Mouse (Mus musculus) gastrocnemius, postnatal 10 days (tissue): ENCODE measurements around the gene Podn. TPM values are rescaled to one million over a fixed set of nuclear protein-coding genes. Genes with fewer than 3 reads are reported as not detected.
A peak's percentile ranks its signal among the peaks of the same experiment; 100 is the strongest.

ENCODE experiments used
- DNase-seq: peaks from one replicate; pipeline ENCODE4 v3.0.0; 2021; ENCODE audit warnings: mixed read lengths
- total RNA-seq, 2 experiments: library from RNA; stranded (reverse); gene quantifications; 2 replicates each; pipeline ENCODE4 v1.2.3; 2021

The Podn gene
- total RNA-seq, 2 experiments from 2014 or later = 7.6 to 9.7 TPM

DNA sequence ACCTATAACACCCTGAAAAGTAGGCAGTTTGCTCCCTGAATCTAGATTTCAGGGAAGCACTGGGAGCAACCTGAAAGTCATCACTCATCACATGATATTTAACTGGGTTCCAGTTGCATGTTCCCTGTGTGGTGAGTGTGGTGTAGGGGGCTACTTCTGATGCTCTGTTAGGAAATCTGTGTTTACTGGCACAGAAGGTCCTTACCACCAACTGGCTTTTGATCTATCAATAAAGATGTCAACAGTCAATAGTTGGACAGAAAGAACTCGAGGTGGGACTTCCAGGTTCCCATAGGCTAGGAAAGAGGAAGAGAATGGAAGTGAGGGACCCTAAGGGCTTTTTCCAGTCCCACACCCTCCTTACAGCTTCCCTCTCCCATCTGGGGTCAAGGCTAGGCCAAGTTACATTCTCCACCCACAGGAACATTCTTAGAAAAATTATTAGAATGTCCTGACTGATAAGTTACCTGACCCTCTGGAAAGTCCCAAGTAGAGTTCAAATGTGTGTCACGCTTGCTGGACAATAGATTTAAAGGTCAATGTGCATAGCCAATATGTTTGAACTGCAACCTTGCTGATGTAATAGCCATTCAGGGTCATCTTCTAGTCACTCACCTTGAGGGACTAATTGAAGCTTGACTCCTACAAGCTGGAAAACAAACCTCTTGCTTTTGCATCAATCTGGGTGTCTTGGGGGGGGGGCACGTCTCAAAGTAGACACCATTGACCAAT lies 18.9 kb downstream of the Podn start:
- DNase-seq = no peak

DNA sequence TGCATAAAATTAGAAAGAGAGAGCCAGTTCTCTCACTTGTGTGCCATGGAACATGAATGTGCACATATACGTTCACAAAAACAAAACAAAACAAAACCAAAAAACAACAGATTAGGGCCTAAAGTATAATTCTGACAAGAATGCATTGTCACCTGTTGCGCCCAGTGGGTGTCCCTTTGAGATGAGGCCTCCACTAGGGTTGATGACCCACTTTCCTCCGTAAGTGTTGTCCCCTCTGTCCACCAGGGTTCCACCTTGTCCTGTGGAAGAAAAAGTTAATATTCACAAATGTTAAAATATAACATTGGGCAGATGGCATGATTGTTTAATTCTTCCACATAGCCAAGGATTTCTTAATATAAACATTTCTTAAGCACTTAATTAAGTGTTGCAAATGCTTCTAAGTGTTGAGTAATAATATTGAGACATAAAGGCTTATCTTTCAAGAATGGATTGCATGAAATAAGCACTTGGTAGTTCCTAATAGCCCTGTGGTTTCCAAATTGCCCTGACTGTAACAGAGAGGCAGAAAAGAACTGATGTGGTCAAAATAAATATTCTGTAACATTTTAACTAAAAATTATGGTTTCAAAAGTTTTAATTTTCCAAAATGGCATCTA lies 21.9 kb downstream of the Podn start:
- no peak for DNase-seq

DNA sequence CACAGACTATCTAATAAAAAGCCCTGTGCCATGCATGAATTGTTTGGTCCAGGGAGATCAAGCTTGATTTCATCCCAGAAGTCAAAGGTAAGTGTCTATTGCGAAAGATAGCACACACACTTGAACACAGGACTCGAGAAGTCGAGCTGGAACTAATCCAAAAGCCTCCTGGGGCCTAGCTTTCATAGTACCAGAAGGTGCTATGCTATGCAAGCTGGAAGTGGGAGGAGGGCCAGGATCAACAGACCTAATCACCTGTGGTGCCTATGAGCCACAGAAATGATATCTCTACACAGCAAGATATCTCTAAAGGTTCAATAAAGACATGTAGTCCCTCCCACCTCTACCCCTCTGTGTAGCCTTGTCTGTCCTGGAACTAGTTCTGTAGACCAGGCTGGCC lies 24.2 kb downstream of the Podn start:
- no peak for DNase-seq

DNA sequence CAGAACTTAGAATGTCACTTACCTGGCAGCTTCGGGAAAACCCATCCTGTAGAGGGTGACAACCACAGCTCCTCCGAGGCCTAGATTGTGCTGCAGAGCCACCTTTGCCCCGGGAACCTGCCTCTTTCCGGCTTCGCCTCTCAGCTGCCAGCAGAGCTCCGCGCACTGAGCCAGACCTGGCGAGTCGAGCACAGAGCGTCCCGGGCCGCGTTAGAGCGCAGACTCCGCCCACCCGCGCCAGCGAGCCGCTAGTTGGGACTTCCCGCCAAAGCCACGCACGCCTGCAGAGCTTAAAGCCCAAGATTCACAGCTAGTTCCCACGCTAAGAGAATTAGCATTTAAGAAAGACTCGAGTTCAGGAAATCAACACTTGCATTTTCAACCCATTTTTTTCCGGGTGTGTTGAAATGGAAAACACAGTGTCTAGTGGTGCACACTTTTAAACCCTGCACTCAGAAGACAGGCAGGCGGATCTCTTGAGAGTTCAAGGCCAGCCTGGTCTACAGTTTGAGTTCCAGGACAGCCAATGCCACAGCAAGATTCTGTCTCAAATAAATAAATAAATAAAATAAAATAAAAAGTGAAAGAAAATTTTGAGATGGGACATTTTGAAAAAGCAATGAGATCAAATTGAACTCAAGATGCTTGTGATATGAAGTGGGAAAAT lies 24.9 kb downstream of the Podn start:
- DNase-seq = peak; percentile 96

DNA sequence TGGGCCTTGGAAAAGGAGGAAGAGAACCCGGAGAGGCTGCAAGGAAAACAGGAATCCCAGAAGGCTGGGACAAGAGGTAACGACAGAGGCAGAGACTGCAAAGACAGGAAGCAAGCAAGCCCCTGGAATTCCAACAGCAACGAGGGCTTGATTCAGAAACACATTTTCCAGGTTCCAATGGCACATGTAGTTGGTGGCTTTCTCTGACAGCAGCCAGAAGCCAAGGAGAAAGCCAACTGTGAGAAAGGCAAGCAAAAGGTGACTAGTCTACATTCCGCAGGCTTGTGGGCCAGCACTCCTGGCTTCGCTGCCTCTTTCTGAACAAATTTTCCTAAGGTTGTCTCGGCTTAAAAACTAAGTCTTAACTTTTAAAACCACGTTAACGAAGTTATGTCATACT lies 25.5 kb downstream of the Podn start:
- no peak for DNase-seq

DNA sequence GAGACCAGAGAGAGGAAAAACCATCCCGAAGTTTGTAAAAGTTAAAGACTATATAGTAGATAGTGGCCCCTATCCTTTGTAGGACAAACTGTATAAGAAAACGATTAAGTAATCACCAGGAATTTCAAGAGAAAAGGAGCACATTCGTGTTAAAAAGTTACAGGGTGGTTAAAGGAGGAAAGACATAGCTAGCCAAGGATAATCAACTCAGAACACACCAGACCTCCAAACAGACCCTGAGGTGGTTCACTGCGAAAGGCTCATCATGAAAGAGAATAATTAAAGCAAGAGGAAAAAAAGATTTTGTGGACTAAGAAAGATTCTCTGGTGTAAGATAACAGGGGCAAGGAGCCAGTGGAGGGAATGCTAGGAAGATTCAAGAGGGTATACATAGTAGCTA lies 26.0 kb downstream of the Podn start:
- no peak for DNase-seq

DNA sequence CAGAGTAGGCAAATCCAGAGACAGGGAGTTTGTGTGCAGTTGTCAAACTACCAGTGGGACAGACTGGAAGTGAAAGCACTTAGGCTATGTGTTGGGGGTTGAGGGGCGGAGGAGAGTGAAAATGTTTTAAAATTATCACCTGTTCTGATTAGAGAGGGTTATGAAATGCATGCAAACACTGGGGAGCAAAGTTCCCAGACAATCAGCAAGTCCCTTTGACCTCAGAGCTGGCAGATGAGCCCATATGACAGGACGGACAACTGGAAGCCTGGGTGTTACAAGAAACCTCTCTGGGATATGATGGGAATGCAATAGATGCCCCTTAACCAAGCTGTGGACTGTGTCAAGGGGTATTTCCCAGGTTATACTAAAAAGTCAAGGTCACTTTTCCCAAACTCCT lies 28.2 kb downstream of the Podn start:
- no peak for DNase-seq

DNA sequence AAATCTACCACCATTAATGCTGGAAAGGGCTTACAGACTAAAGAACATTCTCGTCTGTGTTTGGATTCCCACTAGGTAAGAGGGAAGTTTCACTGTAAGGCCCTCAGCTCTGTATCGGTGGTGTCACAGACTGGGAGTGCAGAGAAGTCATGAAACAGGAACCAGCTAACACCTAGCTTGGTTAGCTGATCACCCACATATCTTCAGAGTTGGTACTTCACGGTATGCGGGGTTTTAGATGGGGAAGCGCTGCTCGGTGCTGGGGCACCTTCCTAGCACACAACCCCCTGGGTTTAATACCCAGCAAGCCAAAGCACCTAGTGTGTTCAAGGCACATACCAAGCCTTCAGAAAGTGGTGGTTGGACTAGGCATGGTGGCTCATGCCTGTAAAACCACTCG lies 29.0 kb downstream of the Podn start:
- DNase-seq = no peak

DNA sequence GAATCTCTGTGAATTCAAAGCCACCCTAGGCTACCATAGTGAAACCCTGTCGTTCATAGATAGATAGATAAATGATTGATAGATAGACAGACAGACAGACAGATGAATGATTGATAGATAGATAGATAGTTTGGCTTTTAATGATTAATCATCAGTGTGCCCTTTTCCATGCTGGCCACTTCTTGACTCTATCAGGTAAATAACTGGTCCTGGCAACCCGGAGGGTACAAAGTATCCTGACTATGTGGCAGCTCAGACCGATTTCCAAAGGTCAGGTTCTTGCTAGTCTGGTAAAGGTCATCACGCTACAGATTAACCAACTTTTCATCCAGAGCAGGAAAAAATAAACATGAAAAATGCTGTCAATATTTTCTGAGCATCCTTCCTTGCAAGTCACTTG lies 29.7 kb downstream of the Podn start:
- no peak for DNase-seq

DNA sequence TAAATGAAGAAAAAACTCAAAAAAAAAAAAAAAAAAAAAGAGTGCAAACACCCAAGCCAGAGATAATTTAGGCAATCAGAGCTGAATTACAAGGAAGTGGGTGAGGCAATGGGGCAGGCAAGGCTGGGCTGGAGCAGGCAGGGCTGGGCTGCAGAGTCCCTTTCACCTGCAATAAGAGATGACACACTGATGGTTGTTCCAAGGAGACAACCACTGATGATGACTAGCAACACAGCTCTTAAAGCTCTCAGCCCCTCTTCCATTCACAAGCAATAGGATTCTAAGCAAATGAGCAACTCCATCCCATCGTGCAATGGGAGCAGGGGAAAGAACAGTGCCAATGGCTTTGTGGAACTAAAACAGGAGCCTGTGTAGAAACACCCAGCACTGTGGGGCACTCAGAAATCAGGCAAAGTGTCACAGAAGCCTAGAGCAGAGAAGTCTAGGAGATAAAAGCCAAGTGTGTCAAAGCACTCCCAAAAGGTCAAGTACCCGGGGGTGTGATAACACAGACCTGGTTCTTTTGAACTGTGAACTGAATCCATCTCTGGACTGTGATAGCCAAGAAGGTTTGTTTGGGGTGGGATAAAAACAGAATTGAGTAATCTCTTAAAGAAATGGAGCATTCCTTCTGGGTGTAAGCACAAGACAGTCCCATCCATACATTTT lies 30.9 kb downstream of the Podn start:
- DNase-seq = no peak

DNA sequence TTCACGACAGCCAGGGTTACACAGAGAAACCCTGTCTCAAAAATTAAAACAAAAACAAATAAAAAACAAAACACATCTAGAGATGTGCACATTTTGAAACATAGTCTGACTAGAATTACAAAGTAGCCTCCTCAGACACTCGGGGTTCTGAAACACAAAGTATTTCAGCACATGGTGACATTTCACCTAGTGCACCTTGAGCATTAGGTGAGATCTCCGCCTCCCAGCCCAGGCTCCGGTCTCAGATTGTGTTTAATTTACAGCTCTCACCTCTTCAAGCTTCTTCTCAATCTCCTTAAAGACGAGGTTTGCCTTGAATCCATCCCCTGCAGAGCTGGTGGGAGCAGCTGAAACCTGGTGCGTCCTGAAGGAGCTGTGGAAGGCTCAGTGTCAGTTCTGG lies 32.6 kb downstream of the Podn start:
- DNase-seq = no peak

DNA sequence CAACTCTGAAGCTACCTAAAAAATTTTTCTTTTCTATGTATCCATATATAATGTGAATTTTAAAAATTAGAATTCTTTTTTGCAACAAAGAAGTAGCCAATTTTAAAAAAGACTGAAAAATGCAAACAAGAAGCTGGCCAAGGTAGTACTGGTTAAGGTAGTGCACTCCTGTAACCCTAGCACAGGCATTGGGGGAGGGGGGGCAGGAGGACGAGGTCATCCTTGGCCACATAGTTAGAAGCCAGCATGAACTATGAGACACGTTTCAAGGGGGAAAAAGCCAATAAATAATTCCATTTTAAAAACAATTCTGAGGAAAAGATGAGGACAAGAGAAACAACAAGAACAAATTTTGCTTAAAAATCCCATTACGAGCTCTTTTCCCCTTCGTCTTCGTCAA lies 33.7 kb downstream of the Podn start:
- DNase-seq = no peak

DNA sequence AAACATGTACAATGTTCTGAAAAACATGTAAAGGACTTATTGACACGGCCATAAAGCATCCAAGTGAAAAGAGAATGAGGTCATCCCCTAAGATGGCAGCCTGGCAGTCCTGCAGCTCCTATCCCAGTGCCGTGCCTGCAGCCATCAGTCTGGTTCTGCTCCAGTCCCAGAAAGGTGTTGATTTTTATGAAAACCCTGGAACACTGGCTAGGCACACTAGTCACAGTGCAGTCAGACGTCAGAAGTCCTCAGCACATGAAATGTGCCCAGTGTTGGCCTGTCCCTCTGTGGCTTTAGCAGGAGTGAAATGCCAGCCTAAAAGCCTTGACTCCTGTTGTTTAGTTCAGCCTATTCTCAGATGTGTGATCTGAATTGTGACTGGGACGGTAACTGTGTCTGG lies 35.5 kb downstream of the Podn start:
- DNase-seq = no peak

DNA sequence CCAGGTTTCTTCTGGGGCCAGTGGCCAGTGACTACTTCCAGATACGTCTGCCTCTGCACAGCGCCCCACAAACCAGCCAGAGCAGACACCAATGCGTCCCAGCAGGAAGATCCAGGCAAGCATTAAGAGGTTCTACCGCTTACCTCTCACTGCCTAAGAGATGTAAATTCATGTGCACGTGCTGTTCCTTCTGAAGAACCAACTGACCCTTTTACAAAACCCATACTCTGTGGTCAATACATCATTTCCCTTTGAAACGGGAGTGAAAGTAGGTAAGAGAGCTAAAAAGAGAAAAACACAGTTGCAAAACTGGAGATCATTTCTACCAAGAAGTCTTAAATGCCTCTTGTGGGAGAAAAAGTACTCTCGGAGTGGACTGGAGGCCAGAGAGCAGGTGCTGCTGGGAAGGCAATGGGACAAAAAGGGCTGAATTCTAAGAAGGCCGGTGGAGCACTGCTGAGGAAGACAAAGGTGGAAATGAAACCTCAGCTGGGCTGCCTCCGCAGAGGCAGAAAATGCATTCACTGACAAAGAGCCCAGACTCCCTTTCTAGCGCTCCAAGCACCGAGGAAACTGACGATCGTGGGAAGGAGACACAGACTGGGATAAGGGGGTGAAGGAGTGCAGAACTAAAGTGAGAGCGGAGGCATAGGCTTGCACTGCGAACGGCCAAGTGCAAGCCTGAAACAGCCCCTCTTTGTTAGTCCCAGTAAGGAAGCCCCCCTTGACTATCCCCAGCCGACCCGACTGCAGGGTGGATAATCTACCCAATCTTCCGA lies 36.5 kb downstream of the Podn start:
- DNase-seq = no peak

DNA sequence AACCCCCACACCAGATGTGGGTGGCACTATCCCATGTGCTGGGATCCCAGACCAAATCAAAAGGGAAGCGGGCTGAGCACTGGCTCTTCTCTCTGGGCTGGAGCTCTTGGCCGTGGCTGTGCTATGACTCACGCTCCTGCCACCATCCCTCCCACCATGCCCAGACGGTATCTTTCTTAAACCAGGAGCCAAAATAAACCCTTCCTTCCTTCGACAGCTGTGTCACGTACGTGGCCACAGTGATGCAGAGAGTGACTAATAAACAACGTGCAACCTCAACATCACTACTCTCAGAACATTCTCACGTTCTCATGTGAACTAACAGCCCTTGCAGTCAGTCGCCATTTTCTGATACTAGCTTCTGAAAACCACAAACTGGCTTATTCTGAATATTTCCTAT lies 38.1 kb downstream of the Podn start:
- DNase-seq = no peak

DNA sequence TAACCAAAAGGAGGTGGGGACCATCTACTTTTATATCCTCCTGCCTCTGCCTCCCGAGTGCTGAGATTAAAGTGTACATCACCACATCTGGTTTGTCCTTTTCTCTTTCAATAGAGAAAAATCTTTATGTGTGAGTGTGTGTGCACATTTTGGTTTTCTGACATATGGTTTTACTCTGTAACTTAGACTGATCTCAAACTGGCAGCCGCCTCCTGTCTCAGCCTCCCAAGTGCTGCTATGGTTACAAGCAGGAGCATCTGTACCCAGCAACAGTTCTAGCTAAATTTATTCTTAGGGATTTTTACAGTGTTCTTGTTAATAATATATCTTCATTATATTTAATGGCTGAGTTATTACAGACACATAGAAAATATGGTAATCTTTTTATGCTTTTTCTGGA lies 39.0 kb downstream of the Podn start:
- no peak for DNase-seq

DNA sequence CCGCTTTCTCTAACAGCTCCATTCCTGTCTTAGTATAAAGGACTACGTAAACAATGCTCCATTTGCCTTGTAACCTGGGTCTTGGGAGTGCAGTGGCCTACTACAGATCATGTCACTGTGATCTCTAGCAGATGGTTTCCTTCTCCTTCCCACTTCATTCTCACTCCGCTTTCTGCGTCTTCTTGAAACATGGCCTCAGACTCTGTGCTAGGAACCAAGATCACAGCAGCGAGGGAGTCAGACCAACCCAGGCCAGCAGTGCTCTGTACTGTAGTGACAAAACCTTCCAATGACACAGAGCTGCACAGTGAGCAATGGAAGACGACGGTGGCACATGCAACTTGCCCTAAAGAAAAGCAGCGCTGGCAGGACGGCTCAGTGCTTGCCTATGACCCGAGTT lies 40.4 kb downstream of the Podn start:
- no peak for DNase-seq

DNA sequence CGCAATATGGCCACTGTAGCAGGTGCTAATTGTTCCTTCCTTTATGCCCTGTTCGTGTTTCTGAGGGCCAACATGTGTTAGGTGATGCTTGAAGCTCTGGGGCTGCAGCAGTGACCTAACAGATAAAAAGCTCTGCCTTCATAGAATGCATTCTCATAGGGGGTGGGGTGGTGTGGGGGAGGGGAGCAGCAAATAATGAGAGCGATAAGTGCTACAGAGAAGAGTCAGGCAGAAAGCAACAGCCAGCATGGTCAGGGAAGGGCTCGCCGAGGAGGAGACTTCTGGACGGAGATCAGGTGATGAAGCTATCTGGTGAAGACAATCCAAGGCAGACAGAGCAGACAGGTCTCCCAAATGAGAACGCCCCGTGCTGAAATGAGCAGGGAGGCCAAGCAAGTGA lies 43.6 kb downstream of the Podn start:
- no peak for DNase-seq

DNA sequence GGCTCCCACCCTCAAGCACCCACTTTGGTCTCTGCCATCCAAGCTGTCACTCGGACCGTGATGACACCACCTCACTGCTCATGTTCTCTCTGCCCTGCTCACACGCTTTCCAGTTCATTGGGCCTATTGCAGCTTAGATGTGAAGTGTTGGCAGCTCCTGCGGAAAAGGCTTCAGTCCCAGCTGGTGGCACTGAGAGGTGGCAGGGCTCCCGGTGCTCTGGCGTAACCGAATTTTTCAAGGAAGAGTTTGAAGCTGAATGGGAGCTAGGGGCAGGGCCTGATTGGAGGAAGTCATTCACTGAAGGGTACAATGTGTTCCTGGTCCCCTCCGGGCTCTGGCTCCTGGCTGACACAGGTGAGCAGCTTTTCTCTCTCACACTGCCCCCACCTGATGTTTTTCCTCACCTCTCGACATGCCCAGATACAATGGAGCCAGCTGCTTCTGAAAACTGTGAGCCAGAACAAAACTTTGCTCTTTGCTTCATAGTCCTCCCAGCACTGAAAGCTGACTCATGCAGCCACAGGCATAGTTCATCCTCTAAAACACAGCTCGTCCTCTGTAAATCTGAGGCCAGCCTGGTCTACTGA lies 44.5 kb downstream of the Podn start:
- DNase-seq = no peak

DNA sequence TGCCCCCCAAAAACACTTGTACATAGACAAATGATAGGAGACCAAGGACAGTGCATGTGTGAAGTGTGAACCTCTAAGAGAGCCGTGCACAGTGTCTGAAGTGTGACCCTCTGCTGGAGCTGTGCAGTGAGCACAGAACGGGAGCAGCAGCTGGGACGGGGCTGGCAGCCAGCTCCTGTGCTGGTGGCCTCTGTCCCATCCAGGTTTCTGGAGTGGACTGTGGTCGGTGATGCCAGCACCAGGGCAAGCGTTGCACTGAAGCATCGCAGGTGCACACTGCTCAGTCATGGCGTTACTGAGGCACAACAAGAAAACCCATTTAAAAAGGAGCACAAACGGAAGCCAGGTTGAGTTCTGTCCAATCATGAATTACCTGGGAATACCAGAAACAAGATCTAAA lies 50.1 kb downstream of the Podn start:
- peak; percentile 45 for DNase-seq

DNA sequence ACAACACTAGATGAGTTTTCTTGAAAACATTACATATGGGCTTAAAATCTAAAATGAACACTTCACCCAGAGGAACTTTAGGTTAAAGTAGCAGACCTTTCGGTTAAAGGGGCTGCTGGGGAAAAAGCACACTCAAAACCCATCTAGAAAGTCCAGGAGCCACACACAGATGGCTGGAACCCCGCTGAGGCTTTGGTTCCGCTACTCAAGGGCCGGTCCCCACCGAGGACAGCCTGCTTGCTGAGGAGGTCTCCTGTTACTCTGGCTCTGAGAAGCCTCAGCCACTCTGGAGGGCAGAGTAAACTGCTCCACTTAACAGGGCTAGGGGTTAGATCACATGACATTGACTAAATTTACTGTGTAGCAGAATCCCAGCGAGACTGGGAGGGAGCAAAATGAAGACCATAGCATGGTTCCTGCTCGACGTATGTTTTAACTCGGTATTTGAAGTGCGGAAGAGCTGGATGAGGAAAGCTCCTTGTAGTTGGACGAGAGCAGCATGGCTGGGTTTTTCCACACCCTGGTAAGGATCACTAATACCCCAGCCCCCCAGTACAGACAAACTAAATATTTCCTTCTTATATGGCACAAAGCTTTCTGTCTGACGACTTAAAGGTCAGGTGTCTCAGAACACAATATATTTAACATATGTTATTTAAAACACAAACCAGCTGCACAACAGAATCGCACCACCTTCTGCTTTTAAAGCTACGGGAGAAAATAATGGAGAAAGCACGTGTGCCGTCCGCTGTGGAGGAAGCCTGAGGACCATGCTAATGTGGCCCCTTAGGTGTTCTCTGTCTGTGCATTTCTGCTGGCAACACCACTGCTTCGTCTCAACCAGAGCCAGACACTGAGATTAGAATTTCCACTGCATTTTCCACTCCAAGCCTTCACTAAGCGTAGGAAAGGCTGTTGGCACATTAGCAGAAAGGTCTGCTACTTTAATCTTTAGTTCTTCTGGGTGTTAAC lies 50.8 kb downstream of the Podn start:
- DNase-seq = no peak
